Mouse (Mus musculus) right cerebral cortex, postnatal 14 days (tissue): ENCODE measurements at regions not wholly inside any gene's neighbourhood (a gene's known extent, or its start where the extent isn't known, plus 50 kb on each side); places are given as distances from the start of the nearest gene placed in this dataset.
"Not testable (repeated sequence)": the region's sequence is repeated elsewhere in the genome, so short reads cannot be mapped to it uniquely, and the experiment has no call there.

ENCODE experiments used
- DNase-seq: peaks from one replicate; pipeline ENCODE4 v3.0.0; 2022

GRCm38 (mm10) chr13:45130516-45131249, 52.2 kb downstream of the Gm9817 start:
- DNase-seq, result no peak

GRCm38 (mm10) chr13:45140616-45141015, 62.1 kb downstream of the Gm9817 start:
- DNase-seq, result no peak

DNA sequence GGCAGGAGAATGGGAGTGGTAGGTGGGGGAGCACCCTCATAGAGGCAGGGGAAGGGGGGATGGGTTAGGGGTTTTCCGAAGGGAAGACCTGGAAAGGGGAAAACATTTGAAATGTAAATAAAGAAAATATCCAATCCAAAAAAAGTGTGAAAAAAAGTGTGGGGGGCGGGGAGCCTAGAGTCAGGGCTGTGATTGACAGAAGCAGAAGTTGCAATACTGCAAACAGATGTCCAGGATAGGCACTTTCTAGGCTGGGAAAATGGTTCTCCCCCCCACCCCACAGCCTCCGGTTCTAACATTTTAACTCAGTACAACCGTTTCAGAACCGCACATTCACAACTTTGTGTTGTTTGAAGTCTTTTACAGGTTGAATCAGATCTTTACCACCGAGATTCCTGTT, 66.6 kb downstream of the Gm9817 start:
- DNase-seq, result no peak

- peak; percentile 10 for DNase-seq
These were observed 77.7 kb downstream of the Gm9817 start for GRCm38 (mm10) chr13:45156223-45156622.

DNA sequence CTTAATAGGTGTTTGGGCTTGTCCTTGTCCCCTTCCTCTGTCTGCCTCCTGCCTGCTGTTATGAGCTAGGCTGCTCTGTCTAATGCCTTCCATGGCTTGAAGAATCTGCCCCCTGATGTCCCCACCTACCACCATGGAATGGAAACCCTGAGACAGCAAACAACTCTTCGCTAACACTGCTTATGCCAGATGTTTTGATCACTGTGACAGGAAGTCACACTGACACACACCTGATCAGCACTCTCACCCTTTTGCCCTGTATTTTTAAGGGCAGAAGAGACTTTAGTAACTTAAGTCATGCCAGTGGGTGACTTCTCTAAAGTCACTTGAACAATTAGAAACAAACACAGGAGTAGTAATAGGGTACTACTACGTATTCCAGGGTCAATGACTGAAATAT, 78.5 kb downstream of the Gm9817 start:
- DNase-seq, result no peak

DNA sequence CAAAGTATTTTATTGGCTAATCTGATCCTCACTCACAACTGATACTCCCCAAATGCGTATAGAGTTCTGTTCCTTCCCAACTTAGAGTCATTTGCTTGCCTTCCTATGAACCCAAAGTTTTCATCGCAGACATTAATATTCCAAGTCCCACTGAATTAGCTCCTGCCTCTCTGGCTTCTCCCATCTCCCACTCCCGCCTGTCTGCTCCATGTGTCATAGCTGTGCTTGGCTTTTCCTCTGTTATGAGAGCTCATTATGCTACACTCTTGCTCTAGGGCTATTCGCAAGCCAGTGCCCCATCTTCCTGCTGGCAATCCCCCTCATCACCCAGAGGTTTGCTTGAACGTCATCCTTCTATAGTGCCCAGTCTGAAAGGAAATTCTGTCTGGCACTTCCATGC, 81.8 kb downstream of the Gm9817 start:
- DNase-seq, result no peak

DNA sequence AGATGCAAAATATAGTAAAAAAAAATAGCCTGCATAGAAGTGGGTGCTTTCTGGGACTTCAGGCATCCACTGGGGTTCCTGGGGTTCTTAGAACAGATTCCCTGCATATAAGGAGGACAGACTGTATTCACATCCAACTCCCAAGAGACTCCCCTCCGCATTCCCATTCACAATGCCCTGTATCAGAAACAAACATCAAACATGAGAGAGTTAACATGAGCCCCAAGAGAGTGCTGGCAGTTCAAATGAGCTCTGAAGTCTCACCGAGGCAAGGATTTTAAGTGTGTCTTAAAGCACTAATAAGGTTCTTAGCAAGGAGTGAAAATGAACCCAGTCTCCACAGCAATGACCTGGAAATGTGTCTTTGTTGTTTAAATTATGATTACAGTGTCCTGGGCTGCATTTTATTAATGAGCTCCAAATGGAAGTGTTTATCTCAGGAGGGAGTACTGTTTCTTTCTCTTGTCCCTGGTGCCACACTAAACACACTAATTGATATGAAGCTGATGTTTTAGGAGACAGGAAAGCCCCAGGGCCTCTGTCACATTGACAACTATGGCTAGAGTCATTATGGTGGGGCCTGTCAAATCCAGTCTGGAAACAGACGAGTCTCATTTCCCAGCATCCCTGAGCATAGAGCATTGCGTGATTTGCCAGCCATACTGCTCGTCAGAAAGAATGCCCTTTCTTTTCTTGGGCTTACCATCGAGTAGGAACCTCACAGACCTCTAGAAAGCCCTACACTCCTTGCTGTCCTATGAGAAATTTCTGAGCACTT, 85.7 kb downstream of the Gm9817 start:
- no peak for DNase-seq

GRCm38 (mm10) chr13:45165159-45165558, 86.7 kb downstream of the Gm9817 start:
- peak; percentile 15 for DNase-seq

DNA sequence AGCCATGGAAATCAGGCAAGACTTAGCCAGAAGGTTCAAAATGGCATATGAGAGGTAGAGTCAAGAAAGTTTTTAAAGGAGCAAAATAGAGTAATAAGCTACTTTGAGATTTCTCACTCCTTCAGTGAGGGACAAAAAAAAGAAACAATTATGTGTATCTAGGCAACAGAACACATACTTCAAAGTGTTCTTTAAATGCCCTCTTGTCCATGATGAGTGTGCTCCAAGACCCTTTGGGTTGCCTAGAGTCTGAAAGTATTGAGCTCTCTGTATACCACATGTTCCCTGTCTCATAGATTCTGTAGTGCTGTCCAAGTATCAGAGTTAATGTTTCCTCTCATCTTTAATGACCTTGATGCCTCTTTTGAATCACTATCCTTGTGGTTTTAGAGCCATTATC, 91.2 kb downstream of the Gm9817 start:
- no peak for DNase-seq

DNA sequence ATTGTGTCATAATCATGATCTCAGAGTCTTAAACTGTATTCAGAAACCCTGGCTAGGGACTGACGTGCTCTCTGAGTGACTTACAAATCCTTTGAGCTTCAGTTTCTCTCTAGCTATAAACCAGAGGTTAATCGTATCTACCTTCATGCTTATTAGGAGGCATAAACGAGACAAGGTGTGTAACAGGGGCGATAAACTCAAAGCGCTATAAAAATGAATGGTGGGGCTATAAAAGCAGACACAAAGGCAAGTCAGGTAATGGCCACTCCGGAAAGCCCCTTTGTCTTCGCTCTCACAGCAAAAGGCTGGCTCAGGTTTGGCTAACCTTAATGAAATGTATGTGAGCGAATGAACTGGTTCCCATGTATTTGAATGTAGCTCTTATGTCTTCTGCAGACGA, 94.6 kb downstream of the Gm9817 start:
- DNase-seq, result no peak

- not testable (repeated sequence) for DNase-seq
These were observed 97.3 kb downstream of the Gm9817 start for GRCm38 (mm10) chr13:45175711-45176205.

- DNase-seq, result no peak
These were observed 103.2 kb downstream of the Gm9817 start for GRCm38 (mm10) chr13:45181529-45182230.

DNA sequence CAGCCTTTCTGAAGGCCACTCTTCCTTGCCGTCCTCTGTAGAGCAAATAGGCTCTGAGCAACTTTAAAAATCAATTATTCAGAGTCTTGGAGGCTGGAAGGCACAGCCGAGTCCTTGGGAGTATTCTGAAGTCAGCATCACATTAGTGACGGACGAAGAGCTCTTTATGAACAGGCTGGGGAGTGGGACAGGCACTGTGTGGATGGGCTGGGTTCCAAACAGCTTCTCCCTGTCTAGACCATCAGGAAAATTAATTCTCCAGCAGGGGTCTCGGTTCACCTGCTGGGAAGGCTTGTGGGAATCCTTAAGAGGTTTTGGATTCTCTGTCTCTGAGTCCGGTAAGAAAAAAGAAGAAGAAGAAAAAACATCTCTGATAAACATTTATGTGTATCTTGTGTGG, 110.9 kb downstream of the Gm9817 start:
- DNase-seq, result no peak

- DNase-seq, result no peak
These were observed 111.7 kb downstream of the Gm9817 start for GRCm38 (mm10) chr13:45190151-45190550.

- no peak for DNase-seq
These were observed 113.6 kb downstream of the Gm9817 start for GRCm38 (mm10) chr13:45192079-45192478.

- DNase-seq, result no peak
These were observed 117.1 kb downstream of the Gm9817 start for GRCm38 (mm10) chr13:45195562-45195961.

GRCm38 (mm10) chr13:45196363-45196762, 117.9 kb downstream of the Gm9817 start:
- no peak for DNase-seq

- peak; percentile 9 for DNase-seq
These were observed 122.1 kb downstream of the Gm9817 start for GRCm38 (mm10) chr13:45200511-45201120.

GRCm38 (mm10) chr13:45204856-45205255, 126.4 kb downstream of the Gm9817 start:
- peak; percentile 50 for DNase-seq

GRCm38 (mm10) chr13:45208540-45209197, 130.2 kb downstream of the Gm9817 start:
- no peak for DNase-seq

DNA sequence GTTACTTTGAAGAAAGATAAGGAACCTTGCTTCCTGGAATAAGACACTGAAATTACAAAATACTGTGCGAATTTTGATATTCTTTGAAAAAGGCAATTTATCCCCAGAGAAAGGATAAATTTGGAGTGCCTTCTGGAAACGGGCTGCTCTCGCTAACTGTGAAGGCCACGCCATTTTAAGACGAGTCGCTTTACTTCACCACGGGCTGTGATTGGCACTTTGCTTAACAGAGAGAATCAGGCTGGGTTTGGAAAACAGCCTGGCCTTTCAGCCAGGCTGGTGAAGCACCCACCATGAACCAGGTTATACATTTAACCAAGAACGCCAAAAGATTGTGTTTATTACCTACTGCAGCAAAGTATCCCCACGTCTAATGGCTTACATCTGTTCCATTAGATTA, 132.7 kb downstream of the Gm9817 start:
- DNase-seq, result no peak

GRCm38 (mm10) chr13:45213116-45213834, 134.8 kb downstream of the Gm9817 start:
- DNase-seq, result no peak
